Mouse (Mus musculus) midbrain, embryonic 14.5 days (tissue): Measurements from ENCODE around the gene Hist2h3b. TPM values are rescaled to one million over a fixed set of nuclear protein-coding genes. Genes with fewer than 3 reads are reported as not detected.
"Not testable (repeated sequence)": the region's sequence is repeated elsewhere in the genome, so short reads cannot be mapped to it uniquely, and the experiment has no call there.

Experiments used
- ATAC-seq: fragments of 200-750 bp; cut with Nextera tagmentation; 2 replicates; pipeline ENCODE4 v1.8.0; 2017; ENCODE audit warnings: moderate number of reproducible peaks, moderate library complexity; ENCODE audit not compliant: low FRiP score, low TSS enrichment
- DNase-seq: peaks from one replicate; pipeline ENCODE4 v3.0.0-alpha.2; 2015
- H3K27ac ChIP-seq: fragments of 300-500 bp; sonication (generic); replicated peaks from 2 replicates; pipeline ENCODE4 v1.5.1; 2014; ENCODE audit warnings: mild to moderate bottlenecking, low read depth, low read length, moderate library complexity
- H3K27me3 ChIP-seq: fragments of 300-500 bp; sonication (generic); 2 replicates; pipeline ENCODE4 v1.6.1; 2014; ENCODE audit warnings: low read length, control low read depth, mixed read lengths; ENCODE audit not compliant: control insufficient read depth, insufficient read depth
- H3K36me3 ChIP-seq: fragments of 300-500 bp; sonication (generic); 2 replicates; pipeline ENCODE4 v1.6.1; 2014; ENCODE audit warnings: low read length, control low read depth; ENCODE audit not compliant: control insufficient read depth, insufficient read depth
- H3K4me1 ChIP-seq: fragments of 300-500 bp; sonication (generic); 2 replicates; pipeline ENCODE4 v1.6.1; 2014; ENCODE audit warnings: mild to moderate bottlenecking, antibody characterized with exemption, low read length, control low read depth; ENCODE audit not compliant: control insufficient read depth, insufficient read depth
- H3K4me2 ChIP-seq: fragments of 300-500 bp; sonication (generic); 2 replicates; pipeline ENCODE4 v1.6.1; 2014; ENCODE audit warnings: mild to moderate bottlenecking, low read length, moderate library complexity
- H3K4me3 ChIP-seq: fragments of 300-500 bp; sonication (generic); replicated peaks from 2 replicates; pipeline ENCODE4 v1.5.1; 2014; ENCODE audit warnings: low read depth, low read length
- H3K9ac ChIP-seq: fragments of 300-500 bp; sonication (generic); replicated peaks from 2 replicates; pipeline ENCODE4 v1.6.1; 2014; ENCODE audit warnings: mild to moderate bottlenecking, low read length, moderate library complexity
- H3K9me3 ChIP-seq: fragments of 300-500 bp; sonication (generic); 2 replicates; pipeline ENCODE4 v1.6.1; 2016; ENCODE audit warnings: low read length, control low read depth, mixed read lengths; ENCODE audit not compliant: control insufficient read depth
- WGBS: fragments of 180-500 bp; shearing (Covaris S2); extraction: QIAGEN DNeasy Blood & Tissue Kit; methylation state at CpG from one replicate; pipeline ENCODE4 v1.1.7; 2014; 5-methylcytosine and 5-hydroxymethylcytosine counted together
- polyA plus RNA-seq: library from polyadenylated mRNA; unstranded; fragments of >200 nt; fragmentation: Nextera tagmentation; extraction: Ambion mirVana; gene quantifications from 2 replicates; pipeline ENCODE4 v1.2.1, GENCODE M21; 2014

The Hist2h3b gene
- polyA plus RNA-seq, 1 experiment from 2014 or later = 19.3 TPM

DNA sequence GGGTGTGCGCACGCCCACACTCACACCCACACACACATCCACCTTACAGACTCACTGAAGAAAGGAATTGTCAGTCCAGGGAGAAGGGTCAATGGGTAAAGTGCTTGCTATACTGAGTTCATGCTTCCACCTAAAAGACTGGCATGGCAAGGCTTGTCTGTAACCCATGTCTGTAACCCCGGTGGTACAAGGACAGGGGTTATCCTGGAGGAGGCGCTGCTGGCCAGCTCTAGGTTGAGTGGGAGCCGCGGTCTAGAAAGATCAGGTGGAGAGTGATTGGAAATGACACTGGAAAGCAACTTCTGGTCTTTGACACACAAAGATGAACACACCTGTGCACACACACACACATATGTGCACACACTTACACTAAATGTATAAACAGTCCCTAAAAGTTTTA, 12.2 kb downstream of the Hist2h3b start:
- Histone ChIP-seq H3K4me1 (0 out of 2 replicates have a peak, but pooled peaks cover 4% of the 10 kb centered on the region), H3K36me3 (no peaks in the 10 kb centered on the region), H3K4me2 (no peak overlapping the region), H3K27ac (no peak overlapping the region), H3K9ac (no peak overlapping the region), H3K4me3 (no peak overlapping the region), H3K27me3 (no peaks in the 10 kb centered on the region; the same call in 1 of the 2 replicates), H3K9me3 (no peaks in the 10 kb centered on the region)
- DNase-seq = no peak
- WGBS = 50% methylated on average over 6 of the region's 6 CpGs
- ATAC-seq = no peak

DNA sequence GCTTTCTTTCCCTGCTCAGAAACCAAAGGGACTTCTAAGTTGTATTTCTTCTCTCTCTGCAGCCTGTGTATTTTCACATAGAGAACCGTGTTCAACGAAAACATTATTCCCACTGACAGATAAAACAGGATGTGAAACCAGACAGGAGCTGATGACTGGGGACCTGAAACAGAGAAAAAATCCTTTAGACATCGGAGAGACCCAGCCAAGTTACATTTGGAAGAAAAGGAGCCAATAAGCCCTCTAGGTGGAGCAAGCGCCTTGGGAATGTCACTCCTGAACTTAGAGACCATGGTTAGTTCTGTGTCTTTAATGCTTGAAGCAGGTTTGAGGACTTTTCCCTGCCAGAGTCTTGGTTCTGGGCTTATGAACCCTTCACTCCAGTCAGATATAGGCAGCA, 16.0 kb downstream of the Hist2h3b start:
- Histone ChIP-seq H3K4me1 (no peaks in the 10 kb centered on the region), H3K27ac (no peak overlapping the region), H3K9me3 (no peaks in the 10 kb centered on the region), H3K9ac (no peak overlapping the region), H3K4me3 (no peak overlapping the region), H3K4me2 (no peak overlapping the region), H3K27me3 (no peaks in the 10 kb centered on the region; the same call in 1 of the 2 replicates), H3K36me3 (no peaks in the 10 kb centered on the region)
- ATAC-seq (no peak), DNase-seq (peak; percentile 72)
- 30% methylated on average over 4 of the region's 4 CpGs for WGBS

DNA sequence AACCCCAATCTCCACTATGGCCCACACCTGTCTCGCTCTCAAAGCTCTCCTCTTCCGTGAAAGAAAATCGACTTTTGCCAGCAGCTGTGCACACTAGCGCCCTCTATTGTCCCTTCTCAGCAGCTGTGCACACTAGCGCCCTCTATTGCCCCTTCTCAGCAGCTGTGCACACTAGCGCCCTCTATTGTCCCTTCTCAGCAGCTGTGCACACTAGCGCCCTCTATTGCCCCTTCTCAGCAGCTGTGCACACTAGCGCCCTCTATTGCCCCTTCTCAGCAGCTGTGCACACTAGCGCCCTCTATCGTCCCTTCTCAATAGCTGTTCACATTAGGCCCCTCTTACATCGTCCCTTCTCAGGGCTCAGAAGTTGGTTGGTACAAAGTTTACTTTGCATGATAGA, 18.9 kb downstream of the Hist2h3b start:
- H3K4me3 ChIP-seq, DNase-seq, H3K27me3 ChIP-seq, ATAC-seq, H3K9me3 ChIP-seq, H3K4me2 ChIP-seq, H3K4me1 ChIP-seq, H3K9ac ChIP-seq, H3K36me3 ChIP-seq, H3K27ac ChIP-seq: not testable (repeated sequence)
- 92% methylated on average over 11 of the region's 11 CpGs for WGBS

GRCm38 (mm10) chr3:96289201-96289600, 20.7 kb downstream of the Hist2h3b start:
- H3K4me1 ChIP-seq = no peaks in the 10 kb centered on the region
- no peak for ATAC-seq

GRCm38 (mm10) chr3:96290727-96291126, 22.3 kb downstream of the Hist2h3b start:
- H3K4me2 ChIP-seq, H3K4me1 ChIP-seq, ATAC-seq, H3K36me3 ChIP-seq, H3K9me3 ChIP-seq, H3K27ac ChIP-seq, H3K4me3 ChIP-seq, H3K27me3 ChIP-seq, H3K9ac ChIP-seq, DNase-seq: not testable (repeated sequence)
- WGBS = 97% methylated on average over 3 of the region's 3 CpGs

More at GRCm38 (mm10) chr3:96289201-96289600, 20.7 kb downstream of the Hist2h3b start:
- no peaks in the 10 kb centered on the region for H3K36me3 ChIP-seq
- no peak overlapping the region for H3K9ac ChIP-seq
- H3K27ac ChIP-seq = no peak overlapping the region
- no peak for DNase-seq
- no peaks in the 10 kb centered on the region for H3K9me3 ChIP-seq
- 76% methylated on average over 3 of the region's 3 CpGs for WGBS
- H3K4me2 ChIP-seq = no peak overlapping the region
- H3K4me3 ChIP-seq = no peak overlapping the region
- no peaks in the 10 kb centered on the region for H3K27me3 ChIP-seq

DNA sequence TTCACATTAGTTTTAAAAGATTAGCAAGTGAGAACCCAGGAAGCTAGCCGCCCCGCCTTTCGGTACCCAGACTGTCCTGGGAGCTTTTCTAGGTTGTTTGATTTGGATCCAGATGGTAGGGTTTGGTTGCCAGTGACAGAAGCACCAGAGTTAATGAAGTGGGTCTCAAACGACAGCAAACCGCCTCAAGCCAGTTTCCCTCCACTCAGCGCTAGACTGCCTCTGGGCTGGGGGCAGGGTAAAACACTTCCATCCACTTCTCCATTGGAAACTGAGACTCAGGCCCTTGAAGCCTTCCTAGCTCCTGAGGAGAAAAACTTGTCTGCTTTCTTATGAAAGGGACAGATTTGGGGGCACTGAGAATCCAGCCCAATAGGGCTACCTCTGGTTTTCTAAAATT, 24.2 kb downstream of the Hist2h3b start:
- ATAC-seq (no peak), DNase-seq (no peak)
- no peaks in the 10 kb centered on the region for H3K36me3 ChIP-seq
- H3K27me3 ChIP-seq = no peaks in the 10 kb centered on the region
- WGBS = 73% methylated on average over 6 of the region's 6 CpGs
- no peak overlapping the region for H3K27ac ChIP-seq
- H3K4me1 ChIP-seq = no peaks in the 10 kb centered on the region
- no peaks in the 10 kb centered on the region for H3K9me3 ChIP-seq
- no peak overlapping the region for H3K4me3 ChIP-seq
- no peak overlapping the region for H3K9ac ChIP-seq
- no peak overlapping the region for H3K4me2 ChIP-seq

DNA sequence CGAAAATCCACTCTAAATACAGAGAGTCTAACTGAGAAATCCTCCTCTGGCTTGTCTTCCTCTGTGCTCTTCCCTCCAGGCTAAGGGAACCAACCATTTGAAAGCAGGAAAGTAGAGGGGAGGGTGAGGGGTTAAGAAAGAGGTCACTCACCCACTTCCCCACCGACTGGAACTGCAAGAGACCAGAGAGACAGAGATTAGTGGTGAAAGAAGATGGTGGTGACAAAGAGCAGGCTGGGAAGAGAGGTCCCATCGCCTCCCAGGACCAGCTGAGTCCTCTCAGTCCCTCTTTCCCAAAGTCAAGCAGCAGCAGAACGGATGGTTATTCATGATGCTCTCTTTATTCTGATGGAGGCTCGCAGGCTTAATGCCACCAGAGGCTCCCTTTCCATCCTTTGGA, 24.9 kb downstream of the Hist2h3b start:
- Histone ChIP-seq H3K4me3 (no peak overlapping the region), H3K4me1 (no peaks in the 10 kb centered on the region), H3K4me2 (no peak overlapping the region), H3K36me3 (no peaks in the 10 kb centered on the region), H3K9ac (no peak overlapping the region), H3K27me3 (no peaks in the 10 kb centered on the region), H3K9me3 (no peaks in the 10 kb centered on the region), H3K27ac (no peak overlapping the region)
- 55% methylated on average over 5 of the region's 5 CpGs for WGBS
- no peak for ATAC-seq
- no peak for DNase-seq

DNA sequence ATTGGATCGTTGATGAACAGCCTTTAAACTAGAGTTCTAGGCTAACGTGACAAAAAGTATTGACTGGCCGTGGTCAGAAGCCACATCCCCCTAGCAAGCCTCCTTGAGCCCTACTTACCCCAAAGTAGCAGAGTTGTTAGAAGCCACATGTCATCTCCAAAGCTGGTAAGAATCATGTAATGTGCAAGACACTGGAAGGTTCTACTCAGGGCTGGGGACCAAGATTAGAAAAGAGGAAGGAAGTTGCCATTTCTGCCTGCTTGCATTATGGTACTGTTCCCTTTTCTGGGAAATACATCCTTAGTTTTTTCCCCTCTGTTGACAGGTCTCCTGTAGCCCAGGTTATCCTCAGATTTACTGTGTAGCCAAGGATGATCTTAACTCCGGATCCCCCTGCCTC, 25.3 kb downstream of the Hist2h3b start, which contains the start of gene Fcgr1:
Gene Fcgr1 (minus strand): TSS at position 183 of the 400 bp plus-strand sequence.
- no peaks in the 10 kb centered on the region for H3K27me3 ChIP-seq
- no peak within 1 kb of the TSS for H3K4me3 ChIP-seq
- no peaks in the 10 kb centered on the region for H3K4me1 ChIP-seq
- no peak within 1 kb of the TSS for H3K4me2 ChIP-seq
- 80% methylated on average over 4 of the region's 4 CpGs for WGBS
- no peak within 1 kb of the TSS for H3K9ac ChIP-seq
- H3K36me3 ChIP-seq = no peaks in the 10 kb centered on the region
- no peak for ATAC-seq
- no peak within 1 kb of the TSS for H3K27ac ChIP-seq
- DNase-seq = no peak
- H3K9me3 ChIP-seq = no peaks in the 10 kb centered on the region

DNA sequence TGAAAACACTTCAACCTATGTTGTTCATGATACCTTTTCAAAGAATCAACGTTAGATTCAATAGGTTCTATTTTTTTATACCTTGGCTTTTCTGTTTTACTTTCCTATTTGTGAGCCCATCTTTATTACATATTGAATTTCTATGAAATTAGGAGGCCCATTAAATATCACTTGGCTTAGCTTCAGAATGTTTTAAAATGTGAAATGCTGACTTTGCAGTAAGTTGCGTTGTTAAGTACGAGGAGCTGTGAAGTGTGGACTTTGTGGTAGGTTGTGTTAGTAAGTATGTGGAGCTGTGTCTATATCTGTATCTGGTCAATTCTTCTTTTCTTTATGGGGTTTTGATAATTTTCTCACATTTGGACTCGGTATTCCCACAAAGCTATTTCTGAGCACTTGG, 29.9 kb downstream of the Hist2h3b start:
- no peak for DNase-seq
- H3K4me1 ChIP-seq = no peaks in the 10 kb centered on the region
- no peak for ATAC-seq
- no peaks in the 10 kb centered on the region for H3K9me3 ChIP-seq
- 92% methylated on average over 4 of the region's 4 CpGs for WGBS
- H3K27ac ChIP-seq = no peak overlapping the region
- H3K27me3 ChIP-seq = no peaks in the 10 kb centered on the region
- H3K4me2 ChIP-seq = no peak overlapping the region
- H3K9ac ChIP-seq = no peak overlapping the region
- H3K4me3 ChIP-seq = no peak overlapping the region
- no peaks in the 10 kb centered on the region for H3K36me3 ChIP-seq
